Mouse (Mus musculus) kidney, adult 18-20 months (tissue): ENCODE measurements around the gene Btbd35f12.
"Not testable (repeated sequence)": the region's sequence is repeated elsewhere in the genome, so short reads cannot be mapped to it uniquely, and the experiment has no call there.

Experiments
- DNase-seq: peaks from one replicate; pipeline ENCODE4 v3.0.0; 2021

Gene Btbd35f12

GRCm38 (mm10) chrX:33313079-33313478 lies at the start of gene Btbd35f12:
Gene Btbd35f12, plus strand, starts transcription at chrX:33313379.
- DNase-seq = not testable (repeated sequence)

DNA sequence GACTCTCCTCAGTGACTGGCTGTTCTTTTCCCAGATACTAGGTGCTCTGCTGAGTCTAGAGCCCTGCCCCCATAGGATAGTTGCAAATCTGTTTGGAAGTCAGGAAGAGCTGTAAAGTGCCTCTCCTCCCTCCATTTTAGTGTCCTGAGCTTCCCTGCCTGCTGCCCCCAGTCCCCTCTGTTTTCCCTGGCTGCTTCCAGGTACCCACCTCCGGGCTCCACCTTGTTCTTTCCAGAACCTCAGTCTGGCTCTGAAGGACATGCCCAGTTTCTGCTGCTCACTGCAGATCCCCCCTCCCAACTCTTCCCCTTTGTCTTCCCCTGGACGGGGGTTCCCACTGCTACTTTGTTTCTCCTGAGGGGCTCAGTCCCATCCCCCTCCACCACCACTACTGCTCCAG lies 40.1 kb downstream of the Btbd35f12 start:
- DNase-seq = peak; percentile 2
